Mouse (Mus musculus) limb, embryonic 11.5 days (tissue): ENCODE data around the gene Slc25a16. TPM values are rescaled to one million over a fixed set of nuclear protein-coding genes. Genes with fewer than 3 reads are reported as not detected.

Source experiments
- ATAC-seq: fragments of 200-750 bp; cut with Nextera tagmentation; 2 replicates; pipeline ENCODE4 v1.8.0; 2017; ENCODE audit warnings: low read depth; ENCODE audit not compliant: insufficient number of reproducible peaks, low FRiP score, low TSS enrichment
- DNase-seq: peaks from one replicate; pipeline ENCODE4 v3.0.0-alpha.2; 2015; ENCODE audit warnings: low spot score
- H3K27ac ChIP-seq: fragments of 300-500 bp; sonication (generic); replicated peaks from 2 replicates; pipeline ENCODE4 v1.5.1; 2014; ENCODE audit warnings: low read depth, mild to moderate bottlenecking, low read length
- H3K27me3 ChIP-seq: fragments of 300-500 bp; sonication (generic); 2 replicates; pipeline ENCODE4 v1.6.1; 2014; ENCODE audit warnings: mild to moderate bottlenecking, low read length, mixed read lengths; ENCODE audit not compliant: control insufficient read depth, insufficient read depth
- H3K36me3 ChIP-seq: fragments of 300-500 bp; sonication (generic); 2 replicates; pipeline ENCODE4 v1.6.1; 2014; ENCODE audit warnings: mild to moderate bottlenecking, low read length, moderate library complexity, mixed read lengths; ENCODE audit not compliant: control insufficient read depth, insufficient read depth
- H3K4me1 ChIP-seq: fragments of 300-500 bp; sonication (generic); 2 replicates; pipeline ENCODE4 v1.6.1; 2014; ENCODE audit warnings: low read length, mixed read lengths; ENCODE audit not compliant: control insufficient read depth, insufficient read depth
- H3K4me2 ChIP-seq: fragments of 300-500 bp; sonication (generic); 2 replicates; pipeline ENCODE4 v1.6.1; 2014; ENCODE audit warnings: low read depth, mild to moderate bottlenecking, moderate library complexity; ENCODE audit not compliant: severe bottlenecking
- H3K4me3 ChIP-seq: fragments of 300-500 bp; sonication (generic); 2 replicates; pipeline ENCODE4 v1.5.1; 2014; ENCODE audit warnings: low read depth, low read length
- H3K9ac ChIP-seq: fragments of 300-500 bp; sonication (generic); 2 replicates; pipeline ENCODE4 v1.6.1; 2014; ENCODE audit warnings: mild to moderate bottlenecking, low read length
- H3K9me3 ChIP-seq: fragments of 300-500 bp; sonication (generic); 2 replicates; pipeline ENCODE4 v1.6.1; 2016; ENCODE audit warnings: low read length; ENCODE audit not compliant: control insufficient read depth
- WGBS: fragments of 180-500 bp; shearing (Covaris S2); extraction: QIAGEN DNeasy Blood & Tissue Kit; methylation state at CpG from one replicate; pipeline ENCODE4 v1.1.7; 2014; 5-methylcytosine and 5-hydroxymethylcytosine counted together
- polyA plus RNA-seq: library from polyadenylated mRNA; unstranded; fragments of >200 nt; fragmentation: Nextera tagmentation; extraction: Ambion mirVana; gene quantifications from 2 replicates; pipeline ENCODE4 v1.2.1, GENCODE M21; 2014

The Slc25a16 gene
- polyA plus RNA-seq, 1 experiment from 2014 or later = 10.7 TPM

- H3K27me3 ChIP-seq = no peaks in the 10 kb centered on the region
- DNase-seq = no peak
- H3K4me3 ChIP-seq = no peak overlapping the region
- no peaks in the 10 kb centered on the region for H3K9me3 ChIP-seq
- H3K27ac ChIP-seq = no peak overlapping the region
- no peak overlapping the region for H3K9ac ChIP-seq
- H3K36me3 ChIP-seq = peaks cover 5% of the 10 kb centered on the region
- no peak for ATAC-seq
- H3K4me2 ChIP-seq = no peak overlapping the region
- WGBS = 92% methylated on average over 15 of the region's 15 CpGs
- no peaks in the 10 kb centered on the region for H3K4me1 ChIP-seq
Measured at GRCm38 (mm10) chr10:62990636-62991035, 70.2 kb downstream of the Slc25a16 start.

- Histone ChIP-seq H3K4me3 (no peak overlapping the region), H3K27me3 (no peaks in the 10 kb centered on the region), H3K36me3 (peaks cover 15% of the 10 kb centered on the region), H3K27ac (no peak overlapping the region), H3K9ac (no peak overlapping the region), H3K9me3 (no peaks in the 10 kb centered on the region), H3K4me2 (no peak overlapping the region), H3K4me1 (no peaks in the 10 kb centered on the region)
- WGBS = 90% methylated on average over 8 of the region's 9 CpGs
- DNase-seq = no peak
- ATAC-seq = no peak
Measured at GRCm38 (mm10) chr10:62993991-62994390, 73.6 kb downstream of the Slc25a16 start.

Other genes starting within 250 kb of the Slc25a16 start
- gene Stox1, start 194.5 kb upstream of the Slc25a16 start, polyA plus RNA-seq = 0.64 and 1.4 TPM in 2 replicates
- 181 and 192 TPM in 2 replicates for gene Ccar1, start 128.3 kb upstream of the Slc25a16 start, polyA plus RNA-seq
- 34.0 and 41.1 TPM in 2 replicates for gene Tet1, start 11.6 kb upstream of the Slc25a16 start, polyA plus RNA-seq
- gene Dna2, start 26.4 kb downstream of the Slc25a16 start, polyA plus RNA-seq = 36.0 and 39.0 TPM in 2 replicates
- 20.5 and 21.6 TPM in 2 replicates for gene Rufy2, start 59.6 kb downstream of the Slc25a16 start, polyA plus RNA-seq
- 116 and 141 TPM in 2 replicates for gene Hnrnph3, start 103.6 kb downstream of the Slc25a16 start, polyA plus RNA-seq
- gene Pbld2, start 103.7 kb downstream of the Slc25a16 start, polyA plus RNA-seq = 0.73 and 0.88 TPM in 2 replicates
- gene Pbld1, start 139.5 kb downstream of the Slc25a16 start, polyA plus RNA-seq = 1.7 and 2.1 TPM in 2 replicates
- 0.56 TPM in 1 of 2 replicates, not detected in the other for gene Atoh7, start 179.0 kb downstream of the Slc25a16 start, polyA plus RNA-seq